Mouse (Mus musculus): ENCODE measurements at regions not wholly inside any gene's neighbourhood (a gene's known extent, or its start where the extent isn't known, plus 50 kb on each side); places are given as distances from the start of the nearest gene placed in this dataset.
"Not testable (repeated sequence)": the region's sequence is repeated elsewhere in the genome, so short reads cannot be mapped to it uniquely, and the experiment has no call there.

GRCm38 (mm10) chr10:69036096-69036495, 115.1 kb upstream of the Rhobtb1 start:
- in situ Hi-C loops (cut with MboI, MseI) = no loop called here

- in situ Hi-C loops (cut with MboI, MseI) = no loop called here
Observed at GRCm38 (mm10) chr10:69044171-69044651, 107.0 kb upstream of the Rhobtb1 start.

GRCm38 (mm10) chr10:69045275-69045674, 106.0 kb upstream of the Rhobtb1 start:
- in situ Hi-C loops (cut with MboI, MseI) = no loop called here

GRCm38 (mm10) chr10:69046008-69046555, 105.2 kb upstream of the Rhobtb1 start:
- in situ Hi-C loops (cut with MboI, MseI) = no loop called here

GRCm38 (mm10) chr10:69078008-69078407, 73.2 kb upstream of the Rhobtb1 start:
- in situ Hi-C loops (cut with MboI, MseI) = loop anchor here (10.0 kb wide), 1 partner anchor 447 kb away; no protein-coding TSS in a partner anchor

- in situ Hi-C loops (cut with MboI, MseI) = no loop called here
Observed at GRCm38 (mm10) chr10:69086184-69086583, 65.0 kb upstream of the Rhobtb1 start.

GRCm38 (mm10) chr10:69091872-69092271, 59.4 kb upstream of the Rhobtb1 start:
- in situ Hi-C loops (cut with MboI, MseI) = loop anchor here (10.0 kb wide), 1 partner anchor 1157 kb away; no protein-coding TSS in a partner anchor

GRCm38 (mm10) chr10:69100021-69100420, 51.2 kb upstream of the Rhobtb1 start:
- in situ Hi-C loops (cut with MboI, MseI) = no loop called here

GRCm38 (mm10) chr10:69100742-69101141, 50.5 kb upstream of the Rhobtb1 start:
- in situ Hi-C loops (cut with MboI, MseI) = not testable (repeated sequence)
